Mouse (Mus musculus): Measurements from ENCODE around the gene Sf1.

DNA sequence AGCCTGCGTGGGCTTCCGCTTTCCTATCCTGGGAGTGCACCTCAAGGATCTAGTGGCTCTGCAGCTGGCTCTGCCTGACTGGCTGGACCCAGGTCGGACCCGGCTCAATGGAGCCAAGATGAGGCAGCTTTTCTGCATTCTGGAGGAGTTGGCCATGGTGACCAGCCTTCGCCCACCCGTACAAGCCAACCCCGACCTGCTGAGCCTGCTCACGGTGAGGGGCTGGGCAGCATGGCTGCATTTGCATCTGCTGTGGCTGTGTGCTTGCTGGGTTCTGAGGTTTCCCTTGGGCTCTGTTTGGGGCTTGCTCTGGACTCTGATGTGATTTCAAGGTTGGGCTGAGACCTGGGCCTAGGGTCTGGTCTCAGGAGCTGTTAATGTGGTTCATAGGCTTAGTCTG is 43.6 kb downstream of the Sf1 start:
- TF ChIP-seq CTCF (IDR thresholded peaks at IDR 0.05; ENCODE audit: low read depth, low read length) (no peak), EP300 (IDR thresholded peaks at IDR 0.05; ENCODE audit: insufficient read depth, low read depth, low read length) (no peak), POLR2A (IDR thresholded peaks at IDR 0.05; ENCODE audit: insufficient read depth, low read length) (no peak)
